Mouse (Mus musculus) hindbrain, postnatal 0 days (tissue): ENCODE data around the gene Fggy. TPM values are rescaled to one million over a fixed set of nuclear protein-coding genes. Genes with fewer than 3 reads are reported as not detected.

Source experiments
- ATAC-seq: fragments of 200-750 bp; cut with Nextera tagmentation; 2 replicates; pipeline ENCODE4 v1.8.0; 2017; ENCODE audit warnings: mild to moderate bottlenecking, moderate TSS enrichment, moderate library complexity
- DNase-seq: peaks from one replicate; pipeline ENCODE4 v3.0.0-alpha.2; 2015; ENCODE audit warnings: low spot score
- H3K27ac ChIP-seq: fragments of 300-500 bp; sonication (generic); 2 replicates; pipeline ENCODE4 v1.5.1; 2014; ENCODE audit warnings: mild to moderate bottlenecking
- H3K27me3 ChIP-seq: fragments of 300-500 bp; sonication (generic); 2 replicates; pipeline ENCODE4 v1.6.1; 2014; ENCODE audit warnings: low read length, mixed read lengths; ENCODE audit not compliant: insufficient read depth
- H3K36me3 ChIP-seq: fragments of 300-500 bp; sonication (generic); 2 replicates; pipeline ENCODE4 v1.6.1; 2014; ENCODE audit warnings: low read length, mixed read lengths; ENCODE audit not compliant: insufficient read depth
- H3K4me1 ChIP-seq: fragments of 300-500 bp; sonication (generic); 2 replicates; pipeline ENCODE4 v1.6.1; 2014; ENCODE audit warnings: antibody characterized with exemption, low read length, mixed read lengths; ENCODE audit not compliant: insufficient read depth
- H3K4me2 ChIP-seq: fragments of 300-500 bp; sonication (generic); 2 replicates; pipeline ENCODE4 v1.6.1; 2014; ENCODE audit warnings: low read depth, mild to moderate bottlenecking, low read length, moderate library complexity, mixed read lengths
- H3K4me3 ChIP-seq: fragments of 300-500 bp; sonication (generic); 2 replicates; pipeline ENCODE4 v1.5.1; 2014; ENCODE audit warnings: low read length
- H3K9ac ChIP-seq: fragments of 300-500 bp; sonication (generic); replicated peaks from 2 replicates; pipeline ENCODE4 v1.6.1; 2014; ENCODE audit warnings: mild to moderate bottlenecking, low read length, moderate library complexity, mixed read lengths
- H3K9me3 ChIP-seq: fragments of 300-500 bp; sonication (generic); 2 replicates; pipeline ENCODE4 v1.6.1; 2016; ENCODE audit warnings: low read length, mixed read lengths
- CTCF ChIP-seq: IDR thresholded peaks from 2 replicates; pipeline ENCODE4 v1.5.1; 2016; ENCODE audit warnings: antibody characterized with exemption, control low read depth, low read depth
- WGBS: fragments of 180-500 bp; shearing (Covaris S2); extraction: QIAGEN DNeasy Blood & Tissue Kit; methylation state at CpG from one replicate; pipeline ENCODE4 v1.1.7; 2014; 5-methylcytosine and 5-hydroxymethylcytosine counted together
- polyA plus RNA-seq: library from polyadenylated mRNA; unstranded; fragments of >200 nt; fragmentation: Nextera tagmentation; extraction: Ambion mirVana; gene quantifications from 2 replicates; pipeline ENCODE4 v1.2.1, GENCODE M21; 2015
- total RNA-seq: library from RNA; depleted of rRNA; stranded (reverse); fragments of >200 nt; gene quantifications from 2 replicates; pipeline ENCODE4 v1.2.3, GENCODE M21; 2014

Fggy gene
- total and polyA plus RNA-seq, 2 experiments from 2014 or later, result 7.0 to 7.1 TPM

GRCm38 (mm10) chr4:95533946-95534345, 23.4 kb upstream of the Fggy start:
- H3K36me3 ChIP-seq, result no peaks in the 10 kb centered on the region
- no peaks in the 10 kb centered on the region; the same call in 1 of the 2 replicates for H3K9me3 ChIP-seq
- DNase-seq (no peak), ATAC-seq (no peak)
- no peak overlapping the region for H3K4me3 ChIP-seq
- H3K27ac ChIP-seq, result no peak overlapping the region
- no peaks in the 10 kb centered on the region for H3K27me3 ChIP-seq
- no peak overlapping the region for H3K4me2 ChIP-seq
- H3K9ac ChIP-seq, result no peak overlapping the region
- no peaks in the 10 kb centered on the region for H3K4me1 ChIP-seq
- TF ChIP-seq CTCF, result no peak
- 89% methylated on average over 3 of the region's 3 CpGs for WGBS

- no peak for TF ChIP-seq CTCF
- WGBS, result 59% methylated on average over 3 of the region's 3 CpGs
- Histone ChIP-seq H3K4me1 (no peaks in the 10 kb centered on the region), H3K4me2 (no peak overlapping the region), H3K9me3 (no peaks in the 10 kb centered on the region), H3K36me3 (no peaks in the 10 kb centered on the region), H3K27me3 (no peaks in the 10 kb centered on the region), H3K9ac (no peak overlapping the region), H3K4me3 (no peak overlapping the region), H3K27ac (no peak overlapping the region)
- DNase-seq (no peak), ATAC-seq (no peak)
These were observed 15.8 kb upstream of the Fggy start for GRCm38 (mm10) chr4:95541382-95542038.

- DNase-seq (no peak), ATAC-seq (no peak)
- Histone ChIP-seq H3K27ac (no peak overlapping the region), H3K27me3 (no peaks in the 10 kb centered on the region), H3K4me3 (no peak overlapping the region), H3K9me3 (no peaks in the 10 kb centered on the region), H3K9ac (no peak overlapping the region), H3K4me1 (no peaks in the 10 kb centered on the region), H3K4me2 (no peak overlapping the region), H3K36me3 (no peaks in the 10 kb centered on the region)
- no peak for TF ChIP-seq CTCF
- 94% methylated on average over 4 of the region's 4 CpGs for WGBS
These were observed 15.1 kb upstream of the Fggy start for GRCm38 (mm10) chr4:95542039-95542790.

- 91% methylated on average over 4 of the region's 4 CpGs for WGBS
- no peak for TF ChIP-seq CTCF
- Histone ChIP-seq H3K27me3 (no peaks in the 10 kb centered on the region), H3K4me2 (no peak overlapping the region), H3K9me3 (no peaks in the 10 kb centered on the region), H3K4me1 (no peaks in the 10 kb centered on the region), H3K27ac (no peak overlapping the region), H3K4me3 (no peak overlapping the region), H3K9ac (no peak overlapping the region), H3K36me3 (no peaks in the 10 kb centered on the region)
- DNase-seq (no peak), ATAC-seq (no peak)
These were observed 13.8 kb upstream of the Fggy start for GRCm38 (mm10) chr4:95543529-95543928.

- peak overlapping the region; percentile 52 for H3K9ac ChIP-seq
- H3K27ac ChIP-seq, result peak overlapping the region; percentile 79; the same call in 1 of the 2 replicates
- H3K27me3 ChIP-seq, result no peaks in the 10 kb centered on the region
- peak overlapping the region; percentile 36 for H3K4me3 ChIP-seq
- no peak for ATAC-seq
- peak overlapping the region; percentile 73 for H3K4me2 ChIP-seq
- TF ChIP-seq CTCF, result no peak
- no peak for DNase-seq
- 41% methylated on average over 16 of the region's 16 CpGs for WGBS
- no peaks in the 10 kb centered on the region for H3K9me3 ChIP-seq
- H3K36me3 ChIP-seq, result no peaks in the 10 kb centered on the region
- H3K4me1 ChIP-seq, result peaks cover 8% of the 10 kb centered on the region; the same call in 1 of the 2 replicates
These were observed 509 bp upstream of the Fggy start for GRCm38 (mm10) chr4:95556663-95557332.

GRCm38 (mm10) chr4:95558271-95558888, 1.1 kb downstream of the Fggy start:
- peak overlapping the region; percentile 79; the same call in 1 of the 2 replicates for H3K27ac ChIP-seq
- no peak overlapping the region for H3K4me3 ChIP-seq
- H3K27me3 ChIP-seq, result no peaks in the 10 kb centered on the region
- no peaks in the 10 kb centered on the region for H3K36me3 ChIP-seq
- TF ChIP-seq CTCF, result no peak
- no peak overlapping the region for H3K4me2 ChIP-seq
- H3K9me3 ChIP-seq, result no peaks in the 10 kb centered on the region
- 42% methylated on average over 4 of the region's 4 CpGs for WGBS
- DNase-seq (peak; percentile 42), ATAC-seq (no peak)
- H3K9ac ChIP-seq, result no peak overlapping the region
- peaks cover 8% of the 10 kb centered on the region; the same call in 1 of the 2 replicates for H3K4me1 ChIP-seq
